Mouse (Mus musculus): ENCODE measurements around the gene Samd4b. TPM values are rescaled to one million over a fixed set of nuclear protein-coding genes. Genes with fewer than 3 reads are reported as not detected.

The Samd4b gene
- total RNA-seq, 2 experiments from 2014 or later, result 74.1 to 77.1 TPM

GRCm38 (mm10) chr7:28361647-28362341 lies 236.2 kb downstream of the Samd4b start:
- DNase-seq (ENCODE audit: low spot score in 2 of 2), result no peak

- DNase-seq (ENCODE audit: low spot score in 2 of 2), result no peak
These were observed 237.7 kb downstream of the Samd4b start for GRCm38 (mm10) chr7:28360291-28360690.

- no peak for DNase-seq (ENCODE audit: low spot score in 2 of 2)
These were observed 238.1 kb downstream of the Samd4b start for GRCm38 (mm10) chr7:28359854-28360253.

- DNase-seq (ENCODE audit: low spot score in 2 of 2), result no peak
These were observed 239.5 kb downstream of the Samd4b start for GRCm38 (mm10) chr7:28358431-28358830.

- DNase-seq (ENCODE audit: low spot score in 2 of 2), result no peak
These were observed 240.0 kb downstream of the Samd4b start for GRCm38 (mm10) chr7:28357984-28358383.

- no peak for DNase-seq (ENCODE audit: low spot score in 2 of 2)
These were observed 241.0 kb downstream of the Samd4b start for GRCm38 (mm10) chr7:28356981-28357380.

- no peak for DNase-seq (ENCODE audit: low spot score in 2 of 2)
These were observed 242.7 kb downstream of the Samd4b start for GRCm38 (mm10) chr7:28355221-28355620.

GRCm38 (mm10) chr7:28354596-28354995 lies 243.3 kb downstream of the Samd4b start:
- DNase-seq (ENCODE audit: low spot score in 2 of 2), result no peak

- DNase-seq (ENCODE audit: low spot score in 2 of 2), result no peak
These were observed 243.8 kb downstream of the Samd4b start for GRCm38 (mm10) chr7:28354113-28354581.

- no peak for DNase-seq (ENCODE audit: low spot score in 2 of 2)
These were observed 244.7 kb downstream of the Samd4b start for GRCm38 (mm10) chr7:28353267-28353666.

- DNase-seq (ENCODE audit: low spot score in 2 of 2), result no peak
These were observed 246.2 kb downstream of the Samd4b start for GRCm38 (mm10) chr7:28351676-28352191.

GRCm38 (mm10) chr7:28350155-28350883 lies 247.6 kb downstream of the Samd4b start, which contains the start of gene Rps16:
TSS of gene Rps16 (plus strand) at chr7:28350652.
- DNase-seq (ENCODE audit: low spot score in 2 of 2), result peak; percentile 98

Small RNA genes lying within 50 kb of the gene (microRNA-seq; reads per million reads assigned to microRNA genes)
- gene Mir7049, result 0.99 to 1.4 reads per million in 2 experiments

Other genes with a start within 250 kb of the Samd4b start
- 100 to 1,000 TPM; 481 to 546 TPM for gene Rps16, start 247.5 kb downstream of the Samd4b start, total RNA-seq (2021)
- gene Plekhg2, start 225.5 kb downstream of the Samd4b start, total RNA-seq (2021), result 1 to 10 TPM; 4.8 to 5.1 TPM
- 1 to 10 TPM; 3.5 to 3.7 TPM for gene Zfp36, start 217.9 kb downstream of the Samd4b start, total RNA-seq (2021)
- gene Med29, start 205.4 kb downstream of the Samd4b start, total RNA-seq (2021), result 10 to 100 TPM; 21.4 to 22.1 TPM
- gene Paf1, start 205.2 kb downstream of the Samd4b start, total RNA-seq (2021), result 10 to 100 TPM; 64.9 to 69.3 TPM
- 1 to 10 TPM; 2.2 to 2.4 TPM for gene Gmfg, start 160.7 kb downstream of the Samd4b start, total RNA-seq (2021)
- 10 to 100 TPM; 75.5 to 81.1 TPM for gene Lrfn1, start 146.2 kb downstream of the Samd4b start, total RNA-seq (2021)
- not detected for gene Ifnl2, start 87.7 kb downstream of the Samd4b start, total RNA-seq (2021)
- gene Ifnl3, start 75.3 kb downstream of the Samd4b start, total RNA-seq (2021), result not detected
- not detected for gene Sycn, start 57.3 kb downstream of the Samd4b start, total RNA-seq (2021)
- under 1 TPM in 1 of 2 experiments, not detected in 1; 0.28 TPM for gene Nccrp1, start 50.9 kb downstream of the Samd4b start, total RNA-seq (2021)
- gene Pak4, start within 50 bp of the Samd4b start, total RNA-seq (2021), result 10 to 100 TPM; 12.7 to 14.6 TPM
- 1 to 10 TPM; 1.4 to 4.6 TPM for gene Acp7, start 33.2 kb upstream of the Samd4b start, total RNA-seq (2021)
- gene Fbxo27, start 94.7 kb upstream of the Samd4b start, total RNA-seq (2021), result 10 to 100 TPM; 18.9 to 21.7 TPM
- gene Fbxo17, start 118.7 kb upstream of the Samd4b start, total RNA-seq (2021), result 1 to 10 TPM; 1.5 to 1.9 TPM
- gene Mrps12, start 143.7 kb upstream of the Samd4b start, total RNA-seq (2021), result 10 to 100 TPM; 60.6 to 67.1 TPM
- 10 to 100 TPM; 11.1 to 11.2 TPM for gene Sars2, start 143.8 kb upstream of the Samd4b start, total RNA-seq (2021)
- under 1 TPM; 0.30 to 0.63 TPM for gene Ccer2, start 158.0 kb upstream of the Samd4b start, total RNA-seq (2021)
- 100 to 1,000 TPM; 125 to 129 TPM for gene Sirt2, start 168.6 kb upstream of the Samd4b start, total RNA-seq (2021)
- 10 to 100 TPM; 29.0 to 29.2 TPM for gene Nfkbib, start 169.4 kb upstream of the Samd4b start, total RNA-seq (2021)
- gene Rinl, start 190.8 kb upstream of the Samd4b start, total RNA-seq (2021), result 1 to 10 TPM; 2.4 to 3.0 TPM
- gene Hnrnpl, start 210.4 kb upstream of the Samd4b start, total RNA-seq (2021), result 100 to 1,000 TPM; 407 to 414 TPM
- gene Ech1, start 227.1 kb upstream of the Samd4b start, total RNA-seq (2021), result 10 to 100 TPM; 63.1 to 71.0 TPM
- 1 to 10 TPM; 3.5 to 5.6 TPM for gene Lgals4, start 235.7 kb upstream of the Samd4b start, total RNA-seq (2021)

Data from layer of hippocampus, adult 18-20 months (tissue).